Mouse (Mus musculus) olfactory bulb, adult 2 months (tissue): ENCODE data around the gene Kcnv2.

Experiments
- CTCF ChIP-seq: fragments of 200-500 bp; IDR thresholded peaks from 2 replicates; pipeline ENCODE4 v1.5.1; 2012; ENCODE audit warnings: low read depth, mild to moderate bottlenecking, low read length, moderate library complexity; ENCODE audit not compliant: insufficient read depth
- POLR2A ChIP-seq: fragments of 200-500 bp; IDR thresholded peaks from 2 replicates; pipeline ENCODE4 v1.6.1; 2012; ENCODE audit warnings: mild to moderate bottlenecking, low read depth, low read length, moderate library complexity; ENCODE audit not compliant: insufficient read depth

DNA sequence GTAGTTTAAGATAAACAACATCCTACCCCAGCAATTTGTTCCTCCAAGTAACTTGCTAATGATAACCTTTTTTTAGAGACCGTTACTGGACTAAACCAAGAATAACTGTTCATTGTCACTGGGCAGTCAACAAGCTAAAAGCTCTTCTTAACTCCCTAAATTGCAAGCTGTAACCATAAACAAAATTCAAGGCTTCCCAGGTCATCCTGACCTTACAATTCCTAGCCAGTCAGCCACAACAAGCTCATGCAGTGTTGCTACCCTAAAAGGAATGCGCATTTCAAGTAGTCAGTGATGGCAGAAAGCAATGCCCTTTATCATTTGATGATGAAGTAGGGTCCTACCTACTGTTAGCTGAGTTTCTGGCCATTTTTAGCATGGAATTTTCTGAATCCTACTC lies 48.4 kb downstream of the Kcnv2 start:
- TF ChIP-seq CTCF (no peak), POLR2A (no peak)
